ENCODE assay signal across 9 mouse cellular contexts in genomic region chr15:102518859-102519201, GRCm38 (mm10). TPM values are rescaled to one million over a fixed set of nuclear protein-coding genes. Genes with fewer than 3 reads are reported as not detected.
A peak's percentile ranks its signal among the peaks of the same experiment; 100 is the strongest.
DNase-seq lines count a peak whose midpoint lies in the region; ATAC-seq lines count a peak whose summit lies in the region.
"Had no signal": no experiment of that assay in that cellular context is flagged by ENCODE, and none has a peak within 500 bp of the region (broad histone marks: within the 10 kb centered on the region; RNA-seq: fewer than 3 reads in every experiment).

No protein-coding gene starts in this region.

- H3K9me3 ChIP-seq in kidney, embryonic 14.5 days (ENCODE audit: control insufficient read depth, low read length), result no peaks in the 10 kb centered on the region
- H3K9me3 ChIP-seq in hindbrain, embryonic 14.5 days (ENCODE audit: control insufficient read depth, low read length), result no peaks in the 10 kb centered on the region
- H3K9me3 ChIP-seq in midbrain, embryonic 13.5 days, result no peaks in the 10 kb centered on the region

- DNase-seq in kidney, adult 18-20 months, result no peak
- no peak for DNase-seq in hindbrain, embryonic 14.5 days (ENCODE audit: low spot score)
- DNase-seq in cerebellum, postnatal 36 days, result no peak
- no peak for DNase-seq in spleen, adult 12 weeks (ENCODE audit: low spot score)
- DNase-seq in spleen, postnatal 14 days (ENCODE audit: low spot score in 2 of 2), result no peak

- H3K27me3 ChIP-seq in kidney, embryonic 14.5 days (ENCODE audit: control insufficient read depth, insufficient read depth, low read length), result no peaks in the 10 kb centered on the region
- no peaks in the 10 kb centered on the region for H3K27me3 ChIP-seq in hindbrain, embryonic 14.5 days (ENCODE audit: control insufficient read depth, insufficient read depth, low read length)
- no peaks in the 10 kb centered on the region for H3K27me3 ChIP-seq in midbrain, embryonic 13.5 days
- H3K27me3 ChIP-seq: Patski had no signal

- peak overlapping the region; percentile 92 for H3K9ac ChIP-seq in kidney, embryonic 14.5 days (ENCODE audit: low read depth, low read length)
- H3K9ac ChIP-seq in hindbrain, embryonic 14.5 days, result peak overlapping the region; percentile 90
- peak overlapping the region; percentile 84 for H3K9ac ChIP-seq in midbrain, embryonic 13.5 days (replicated peaks)

- H3K27ac ChIP-seq in kidney, embryonic 14.5 days (ENCODE audit: low read depth, low read length), result peak overlapping the region; percentile 99
- peak overlapping the region; percentile 50 for H3K27ac ChIP-seq in brown adipose tissue, adult 24 weeks (replicated peaks; ENCODE audit: low read depth, low read length)
- peak overlapping the region; percentile 97 for H3K27ac ChIP-seq in hindbrain, embryonic 14.5 days
- H3K27ac ChIP-seq in midbrain, embryonic 13.5 days, result peak overlapping the region; percentile 99

- H3K4me2 ChIP-seq in kidney, embryonic 14.5 days (replicated peaks; ENCODE audit: low read depth, low read length), result peak overlapping the region; percentile 69
- peak overlapping the region; percentile 69 for H3K4me2 ChIP-seq in hindbrain, embryonic 14.5 days (replicated peaks)
- H3K4me2 ChIP-seq in midbrain, embryonic 13.5 days (replicated peaks), result peak overlapping the region; percentile 79

- WGBS in kidney, embryonic 14.5 days, result 15% methylated on average over 9 of the region's 9 CpGs
- WGBS in hindbrain, embryonic 14.5 days, result 20% methylated on average over 9 of the region's 9 CpGs
- 16% methylated on average over 9 of the region's 9 CpGs for WGBS in midbrain, embryonic 13.5 days

- ATAC-seq in kidney, embryonic 14.5 days (ENCODE audit: low FRiP score, low TSS enrichment), result peak; percentile 5
- no peak for ATAC-seq in hindbrain, embryonic 14.5 days (ENCODE audit: low FRiP score)
- ATAC-seq in midbrain, embryonic 13.5 days, result peak; percentile 5

- peak overlapping the region; percentile 65 for H3K4me3 ChIP-seq in kidney, embryonic 14.5 days (ENCODE audit: low read length)
- H3K4me3 ChIP-seq in brown adipose tissue, adult 24 weeks (ENCODE audit: insufficient read depth, low read depth, low read length), result peak overlapping the region; percentile 81
- peak overlapping the region; percentile 72 for H3K4me3 ChIP-seq in hindbrain, embryonic 14.5 days (replicated peaks; ENCODE audit: low read length)
- H3K4me3 ChIP-seq in midbrain, embryonic 13.5 days (replicated peaks), result peak overlapping the region; percentile 69

- peaks cover 28% of the 10 kb centered on the region for H3K36me3 ChIP-seq in kidney, embryonic 14.5 days (ENCODE audit: control insufficient read depth, insufficient read depth, low read length)
- peaks cover 24% of the 10 kb centered on the region for H3K36me3 ChIP-seq in hindbrain, embryonic 14.5 days (replicated peaks; ENCODE audit: control insufficient read depth, insufficient read depth)
- H3K36me3 ChIP-seq in midbrain, embryonic 13.5 days, result peaks cover 30% of the 10 kb centered on the region

- H3K4me1 ChIP-seq in kidney, embryonic 14.5 days (ENCODE audit: control insufficient read depth, insufficient read depth, low read length), result peaks cover 20% of the 10 kb centered on the region
- peaks cover 4% of the 10 kb centered on the region; the same call in 1 of the 2 replicates for H3K4me1 ChIP-seq in brown adipose tissue, adult 24 weeks (ENCODE audit: control insufficient read depth, insufficient read depth, insufficient read length, low read length)
- peaks cover 26% of the 10 kb centered on the region for H3K4me1 ChIP-seq in hindbrain, embryonic 14.5 days (replicated peaks; ENCODE audit: control insufficient read depth, insufficient read depth, low read length)
- H3K4me1 ChIP-seq in midbrain, embryonic 13.5 days (replicated peaks), result peaks cover 44% of the 10 kb centered on the region

RNA-seq across cellular contexts. Expression of gene Tarbp2, which starts 0.8 kb away (rescaled TPM):
- polyA plus RNA-seq in kidney, embryonic 14.5 days (2014; fragmentation: Nextera tagmentation; extraction: Ambion mirVana), result 80.4 and 89.1 TPM in 2 replicates
- polyA plus RNA-seq in brown adipose tissue, adult 24 weeks (2012; ENCODE audit: insufficient read depth, insufficient read length, missing spikeins), result 21.2 and 23.6 TPM in 2 replicates
- polyA plus RNA-seq in hindbrain, embryonic 14.5 days (2014; fragmentation: Nextera tagmentation; extraction: Ambion mirVana), result 77.8 and 86.7 TPM in 2 replicates
- 98.2 and 101 TPM in 2 replicates for polyA plus RNA-seq in midbrain, embryonic 13.5 days (2015; fragmentation: Nextera tagmentation; extraction: Ambion mirVana)

RNA-seq across cellular contexts. Expression of gene Map3k12, which starts 2.0 kb away (rescaled TPM):
- 12.2 and 14.8 TPM in 2 replicates for polyA plus RNA-seq in kidney, embryonic 14.5 days (2014; fragmentation: Nextera tagmentation; extraction: Ambion mirVana)
- 1.9 and 2.1 TPM in 2 replicates for polyA plus RNA-seq in brown adipose tissue, adult 24 weeks (2012; ENCODE audit: insufficient read depth, insufficient read length, missing spikeins)
- polyA plus RNA-seq in hindbrain, embryonic 14.5 days (2014; fragmentation: Nextera tagmentation; extraction: Ambion mirVana), result 43.9 and 47.5 TPM in 2 replicates
- 47.9 and 53.9 TPM in 2 replicates for polyA plus RNA-seq in midbrain, embryonic 13.5 days (2015; fragmentation: Nextera tagmentation; extraction: Ambion mirVana)

RNA-seq across cellular contexts. Expression of gene Npff, which starts 5.9 kb away (rescaled TPM):
- polyA plus RNA-seq in kidney, embryonic 14.5 days (2014; fragmentation: Nextera tagmentation; extraction: Ambion mirVana), result 2.7 and 3.5 TPM in 2 replicates
- 1.2 TPM in 1 of 2 replicates, not detected in the other for polyA plus RNA-seq in brown adipose tissue, adult 24 weeks (2012; ENCODE audit: insufficient read depth, insufficient read length, missing spikeins)
- polyA plus RNA-seq in hindbrain, embryonic 14.5 days (2014; fragmentation: Nextera tagmentation; extraction: Ambion mirVana), result 5.0 and 8.6 TPM in 2 replicates
- polyA plus RNA-seq in midbrain, embryonic 13.5 days (2015; fragmentation: Nextera tagmentation; extraction: Ambion mirVana), result 2.9 and 5.0 TPM in 2 replicates

RNA-seq across cellular contexts. Expression of gene Gm10337, which starts 15.3 kb away (rescaled TPM):
- polyA plus RNA-seq in kidney, embryonic 14.5 days (2014; fragmentation: Nextera tagmentation; extraction: Ambion mirVana), result not detected in 2 replicates
- polyA plus RNA-seq in brown adipose tissue, adult 24 weeks (2012; ENCODE audit: insufficient read depth, insufficient read length, missing spikeins), result not detected in 2 replicates
- polyA plus RNA-seq in hindbrain, embryonic 14.5 days (2014; fragmentation: Nextera tagmentation; extraction: Ambion mirVana), result 9.6 and 17.2 TPM in 2 replicates
- 4.5 and 16.7 TPM in 2 replicates for polyA plus RNA-seq in midbrain, embryonic 13.5 days (2015; fragmentation: Nextera tagmentation; extraction: Ambion mirVana)

RNA-seq across cellular contexts. Expression of gene Pcbp2, which starts 48.5 kb away (rescaled TPM):
- 305 and 373 TPM in 2 replicates for polyA plus RNA-seq in kidney, embryonic 14.5 days (2014; fragmentation: Nextera tagmentation; extraction: Ambion mirVana)
- 331 and 338 TPM in 2 replicates for polyA plus RNA-seq in brown adipose tissue, adult 24 weeks (2012; ENCODE audit: insufficient read depth, insufficient read length, missing spikeins)
- 158 and 166 TPM in 2 replicates for polyA plus RNA-seq in hindbrain, embryonic 14.5 days (2014; fragmentation: Nextera tagmentation; extraction: Ambion mirVana)
- 164 and 166 TPM in 2 replicates for polyA plus RNA-seq in midbrain, embryonic 13.5 days (2015; fragmentation: Nextera tagmentation; extraction: Ambion mirVana)
